Mouse (Mus musculus) MEL (cell line): ENCODE data around the gene Exoc3l.

Experiments
- BHLHE40 ChIP-seq: IDR thresholded peaks from 2 replicates; pipeline ENCODE4 v1.6.1; 2012; ENCODE audit warnings: low read depth, mild to moderate bottlenecking, inconsistent platforms, low read length, improper control_type of control experiment, borderline replicate concordance
- CTCF ChIP-seq, 3 experiments: IDR thresholded peaks in 2 of 3; conservative IDR thresholded peaks in 1 of 3; 2 replicates each; pipeline ENCODE4 v1.5.1; 2011 to 2012; ENCODE audit warnings: low read length in 3 of 3, low read depth in 2 of 3, mild to moderate bottlenecking in 2 of 3, improper control_type of control experiment in 1 of 3, inconsistent platforms in 1 of 3, mixed read lengths in 1 of 3, moderate library complexity in 1 of 3; ENCODE audit not compliant: control insufficient read depth in 1 of 3, insufficient read depth in 1 of 3, poor library complexity in 1 of 3, severe bottlenecking in 1 of 3
- E2F4 ChIP-seq: IDR thresholded peaks from 2 replicates; pipeline ENCODE4 v1.6.1; 2011; ENCODE audit warnings: low read depth, low read length, improper control_type of control experiment, borderline replicate concordance
- EP300 ChIP-seq, 2 experiments: IDR thresholded peaks; 2 replicates each; pipeline ENCODE4 v1.6.1; 2011; ENCODE audit warnings: improper control_type of control experiment in 2 of 2, low read length in 2 of 2, low read depth in 1 of 2, mild to moderate bottlenecking in 1 of 2
- MAFK ChIP-seq: IDR thresholded peaks from 2 replicates; pipeline ENCODE4 v1.6.1; 2011; ENCODE audit warnings: low read depth, mild to moderate bottlenecking, low read length, improper control_type of control experiment, borderline replicate concordance
- POLR2A ChIP-seq, 2 experiments: IDR thresholded peaks; 2 replicates each; pipeline ENCODE4 v1.6.1; 2011 to 2012; ENCODE audit warnings: low read length in 2 of 2, mild to moderate bottlenecking in 2 of 2, control low read depth in 1 of 2, improper control_type of control experiment in 1 of 2, low read depth in 1 of 2, moderate library complexity in 1 of 2; ENCODE audit not compliant: control insufficient read depth in 1 of 2, insufficient read depth in 1 of 2, poor library complexity in 1 of 2
- ZMIZ1 ChIP-seq: IDR thresholded peaks from 2 replicates; pipeline ENCODE4 v1.6.1; 2012; ENCODE audit warnings: low read depth, mild to moderate bottlenecking, inconsistent platforms, low read length, improper control_type of control experiment, moderate library complexity

DNA sequence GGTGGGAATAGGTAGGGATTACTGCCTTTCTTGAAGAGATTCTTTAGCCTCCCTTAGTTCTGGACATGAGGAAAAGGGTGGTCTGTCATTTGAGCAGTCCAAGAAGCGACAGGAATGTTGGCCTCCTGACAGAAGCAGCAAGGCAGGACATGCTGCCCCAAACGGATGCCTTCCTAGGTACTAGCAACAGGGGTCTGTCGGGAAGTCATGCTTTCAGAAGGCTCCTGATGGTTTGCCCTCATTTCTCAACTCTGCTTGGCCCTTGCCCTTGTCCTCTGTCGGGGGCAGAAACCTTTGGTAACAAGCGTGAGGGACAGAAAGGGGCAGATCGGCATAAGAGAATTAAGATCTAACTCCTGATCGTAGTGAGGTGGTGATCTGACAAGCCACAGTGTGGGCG lies 14.2 kb upstream of the Exoc3l start:
- TF ChIP-seq MAFK = no peak
- no peak for TF ChIP-seq EP300 (IDR thresholded peaks at IDR 0.05; ENCODE audit: low read depth in 1 of 2, low read length in 2 of 2)
- no peak for TF ChIP-seq CTCF (IDR thresholded peaks at IDR 0.05 in 2 of 3, conservative IDR thresholded peaks at IDR 0.05 in 1 of 3; ENCODE audit: control insufficient read depth in 1 of 3, insufficient read depth in 1 of 3, low read depth in 2 of 3, low read length in 3 of 3, poor library complexity in 1 of 3, severe bottlenecking in 1 of 3)
- TF ChIP-seq E2F4 = no peak
- no peak for TF ChIP-seq BHLHE40
- no peak for TF ChIP-seq POLR2A (IDR thresholded peaks at IDR 0.05; ENCODE audit: control insufficient read depth in 1 of 2, insufficient read depth in 1 of 2, low read depth in 1 of 2, low read length in 2 of 2, poor library complexity in 1 of 2)
- TF ChIP-seq ZMIZ1 = no peak
